Mouse (Mus musculus): ENCODE data around the gene Jdp2. TPM values are rescaled to one million over a fixed set of nuclear protein-coding genes. Genes with fewer than 3 reads are reported as not detected.

The Jdp2 gene
- polyA plus RNA-seq, 1 experiment from 2014 or later = 0.36 TPM

GRCm38 (mm10) chr12:85679117-85679516, 80.3 kb downstream of the Jdp2 start:
- H3K27ac ChIP-seq (ENCODE audit: low read length) = no peak overlapping the region
- no peaks in the 10 kb centered on the region for H3K36me3 ChIP-seq (ENCODE audit: control insufficient read depth, insufficient read depth, low read length)
- no peaks in the 10 kb centered on the region for H3K27me3 ChIP-seq (ENCODE audit: control insufficient read depth, insufficient read depth, low read depth, low read length)
- ATAC-seq = no peak
- H3K9ac ChIP-seq (ENCODE audit: low read depth, low read length) = no peak overlapping the region
- H3K9me3 ChIP-seq (replicated peaks; ENCODE audit: control insufficient read depth, low read length, poor library complexity, severe bottlenecking) = no peaks in the 10 kb centered on the region
- 83% methylated on average over 5 of the region's 5 CpGs for WGBS
- H3K4me3 ChIP-seq (ENCODE audit: low read depth, low read length) = no peak overlapping the region
- no peaks in the 10 kb centered on the region for H3K4me1 ChIP-seq (ENCODE audit: control insufficient read depth, insufficient read depth, low read length)
- no peak overlapping the region for H3K4me2 ChIP-seq (ENCODE audit: low read length)

DNA sequence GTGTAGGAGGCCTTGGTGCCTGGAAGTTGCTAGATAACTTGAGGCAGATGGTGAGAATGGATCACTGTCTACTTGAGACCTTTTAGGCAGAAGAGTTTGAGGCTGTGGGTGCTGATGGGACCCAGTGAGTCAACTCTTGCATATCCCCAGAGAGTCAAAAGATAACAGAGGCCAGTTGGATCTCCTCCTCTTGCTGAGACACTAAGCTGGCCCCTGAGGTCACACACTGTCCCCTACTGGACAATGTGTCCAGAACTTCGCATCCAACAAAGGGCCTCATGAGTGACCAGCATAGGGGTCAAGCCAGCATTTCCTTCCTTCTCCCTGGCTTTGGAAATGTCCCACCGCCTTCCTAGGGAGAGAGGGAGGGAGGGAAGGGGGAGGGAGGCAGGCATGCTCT, 81.0 kb downstream of the Jdp2 start:
- no peaks in the 10 kb centered on the region for H3K27me3 ChIP-seq (ENCODE audit: control insufficient read depth, insufficient read depth, low read depth, low read length)
- ATAC-seq = no peak
- 48% methylated on average over 2 of the region's 2 CpGs for WGBS
- no peaks in the 10 kb centered on the region for H3K36me3 ChIP-seq (ENCODE audit: control insufficient read depth, insufficient read depth, low read length)
- H3K9ac ChIP-seq (ENCODE audit: low read depth, low read length) = no peak overlapping the region
- H3K4me1 ChIP-seq (ENCODE audit: control insufficient read depth, insufficient read depth, low read length) = no peaks in the 10 kb centered on the region
- no peaks in the 10 kb centered on the region for H3K9me3 ChIP-seq (replicated peaks; ENCODE audit: control insufficient read depth, low read length, poor library complexity, severe bottlenecking)
- no peak overlapping the region for H3K27ac ChIP-seq (ENCODE audit: low read length)
- H3K4me3 ChIP-seq (ENCODE audit: low read depth, low read length) = no peak overlapping the region
- H3K4me2 ChIP-seq (ENCODE audit: low read length) = no peak overlapping the region

DNA sequence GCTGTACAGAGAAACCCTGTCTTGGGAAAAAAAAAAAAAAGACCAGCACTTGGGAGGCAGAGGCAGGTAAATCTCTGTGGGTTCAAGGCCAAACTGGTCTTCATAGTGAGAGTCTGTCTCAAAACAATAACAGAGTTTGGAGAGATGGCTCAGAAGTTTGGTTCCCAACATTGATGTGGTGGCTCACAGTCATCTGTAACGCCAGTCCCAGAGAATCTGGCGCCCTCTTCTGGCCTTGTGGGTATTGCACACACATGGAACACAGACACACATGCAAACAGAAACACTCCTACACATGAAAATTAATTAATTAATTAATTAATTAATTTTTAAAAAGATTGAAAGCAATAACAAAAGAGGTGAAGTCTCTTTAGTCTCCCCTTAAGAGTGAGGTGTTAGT, 83.5 kb downstream of the Jdp2 start:
- H3K4me1 ChIP-seq (ENCODE audit: control insufficient read depth, insufficient read depth, low read length) = no peaks in the 10 kb centered on the region
- H3K4me3 ChIP-seq (ENCODE audit: low read depth, low read length) = no peak overlapping the region
- no peaks in the 10 kb centered on the region for H3K36me3 ChIP-seq (ENCODE audit: control insufficient read depth, insufficient read depth, low read length)
- H3K9me3 ChIP-seq (replicated peaks; ENCODE audit: control insufficient read depth, low read length, poor library complexity, severe bottlenecking) = no peaks in the 10 kb centered on the region
- H3K27ac ChIP-seq (ENCODE audit: low read length) = no peak overlapping the region
- no peak overlapping the region for H3K4me2 ChIP-seq (ENCODE audit: low read length)
- no peak overlapping the region for H3K9ac ChIP-seq (ENCODE audit: low read depth, low read length)
- no peaks in the 10 kb centered on the region for H3K27me3 ChIP-seq (ENCODE audit: control insufficient read depth, insufficient read depth, low read depth, low read length)
- WGBS = 49% methylated on average over 2 of the region's 2 CpGs
- ATAC-seq = no peak

- no peak overlapping the region for H3K4me2 ChIP-seq (ENCODE audit: low read length)
- no peak overlapping the region for H3K27ac ChIP-seq (ENCODE audit: low read length)
- no peaks in the 10 kb centered on the region for H3K4me1 ChIP-seq (ENCODE audit: control insufficient read depth, insufficient read depth, low read length)
- H3K4me3 ChIP-seq (ENCODE audit: low read depth, low read length) = no peak overlapping the region
- no peak overlapping the region for H3K9ac ChIP-seq (ENCODE audit: low read depth, low read length)
- H3K27me3 ChIP-seq (ENCODE audit: control insufficient read depth, insufficient read depth, low read depth, low read length) = no peaks in the 10 kb centered on the region
- no peaks in the 10 kb centered on the region for H3K36me3 ChIP-seq (ENCODE audit: control insufficient read depth, insufficient read depth, low read length)
- H3K9me3 ChIP-seq (replicated peaks; ENCODE audit: control insufficient read depth, low read length, poor library complexity, severe bottlenecking) = no peaks in the 10 kb centered on the region
- ATAC-seq = no peak
- 84% methylated on average over 16 of the region's 16 CpGs for WGBS
Measured at GRCm38 (mm10) chr12:85684411-85685275, 85.8 kb downstream of the Jdp2 start.

DNA sequence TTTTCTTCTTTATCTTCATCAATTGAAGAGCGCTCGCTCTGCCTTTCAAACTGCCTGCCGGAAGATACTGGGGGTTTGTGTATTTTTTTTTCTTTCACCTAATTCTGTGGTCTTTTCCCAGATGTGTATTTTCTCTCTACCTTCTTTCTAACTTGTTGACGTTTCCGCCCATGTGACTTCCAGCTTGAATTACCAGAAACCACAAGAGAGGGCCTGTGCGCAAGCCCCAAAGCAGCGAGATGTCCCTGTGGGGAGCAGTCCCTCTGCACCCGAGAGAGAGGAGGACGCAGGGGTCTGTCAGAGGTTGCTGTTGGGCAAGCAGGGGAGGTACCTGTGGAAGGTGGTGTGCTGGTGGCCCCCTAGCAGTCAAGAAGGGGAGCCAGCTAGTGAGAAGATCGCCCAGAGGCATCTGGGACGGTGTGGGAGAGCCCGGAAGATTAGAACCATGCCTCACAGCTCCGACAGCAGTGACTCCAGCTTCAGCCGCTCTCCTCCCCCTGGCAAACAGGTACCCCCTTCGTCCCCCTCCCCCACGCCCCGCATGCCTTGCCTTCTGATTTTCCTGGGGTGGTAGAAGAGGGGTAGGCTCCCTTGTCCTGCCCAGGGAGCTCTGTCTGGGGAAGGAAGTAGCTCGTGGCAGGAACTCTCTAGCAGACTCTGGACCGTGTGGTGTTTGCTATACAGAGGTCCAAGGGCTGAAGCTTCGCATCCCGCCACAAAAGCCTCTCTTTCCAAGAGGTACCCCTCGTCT, 87.8 kb downstream of the Jdp2 start, which contains the start of gene Batf:
Batf (plus strand) TSS at position 204 of the 751 bp plus-strand sequence.
- no peak within 1 kb of the TSS for H3K4me2 ChIP-seq (ENCODE audit: low read length)
- no peak for ATAC-seq
- H3K27me3 ChIP-seq (ENCODE audit: control insufficient read depth, insufficient read depth, low read depth, low read length) = no peaks in the 10 kb centered on the region
- no peak within 1 kb of the TSS for H3K27ac ChIP-seq (ENCODE audit: low read length)
- no peaks in the 10 kb centered on the region for H3K4me1 ChIP-seq (ENCODE audit: control insufficient read depth, insufficient read depth, low read length)
- H3K9ac ChIP-seq (ENCODE audit: low read depth, low read length) = no peak within 1 kb of the TSS
- WGBS = 51% methylated on average over 21 of the region's 22 CpGs
- H3K36me3 ChIP-seq (ENCODE audit: control insufficient read depth, insufficient read depth, low read length) = no peaks in the 10 kb centered on the region
- no peaks in the 10 kb centered on the region for H3K9me3 ChIP-seq (replicated peaks; ENCODE audit: control insufficient read depth, low read length, poor library complexity, severe bottlenecking)
- H3K4me3 ChIP-seq (ENCODE audit: low read depth, low read length) = no peak within 1 kb of the TSS

DNA sequence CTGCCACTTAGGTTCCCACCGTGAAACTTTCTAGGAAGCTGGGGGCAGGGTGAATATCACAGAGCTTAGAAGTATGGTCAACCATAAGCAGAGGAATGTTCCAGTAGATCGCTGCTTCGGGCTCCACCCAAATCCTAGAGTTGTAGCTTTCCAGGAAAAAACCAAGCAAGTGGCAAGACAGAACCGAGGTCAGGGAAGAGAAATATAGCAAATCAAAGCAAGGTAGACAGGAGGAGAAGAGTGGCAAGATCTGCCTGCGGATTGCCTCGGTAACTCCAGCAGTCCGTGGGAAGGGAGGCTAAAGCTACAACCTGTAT, 88.3 kb downstream of the Jdp2 start:
- Histone ChIP-seq H3K4me3 (ENCODE audit: low read depth, low read length) (no peak overlapping the region), H3K9ac (ENCODE audit: low read depth, low read length) (no peak overlapping the region), H3K9me3 (replicated peaks; ENCODE audit: control insufficient read depth, low read length, poor library complexity, severe bottlenecking) (no peaks in the 10 kb centered on the region), H3K4me1 (ENCODE audit: control insufficient read depth, insufficient read depth, low read length) (no peaks in the 10 kb centered on the region), H3K27ac (ENCODE audit: low read length) (no peak overlapping the region), H3K36me3 (ENCODE audit: control insufficient read depth, insufficient read depth, low read length) (no peaks in the 10 kb centered on the region), H3K4me2 (ENCODE audit: low read length) (no peak overlapping the region), H3K27me3 (ENCODE audit: control insufficient read depth, insufficient read depth, low read depth, low read length) (no peaks in the 10 kb centered on the region)
- ATAC-seq = no peak
- WGBS = 83% methylated on average over 7 of the region's 7 CpGs

DNA sequence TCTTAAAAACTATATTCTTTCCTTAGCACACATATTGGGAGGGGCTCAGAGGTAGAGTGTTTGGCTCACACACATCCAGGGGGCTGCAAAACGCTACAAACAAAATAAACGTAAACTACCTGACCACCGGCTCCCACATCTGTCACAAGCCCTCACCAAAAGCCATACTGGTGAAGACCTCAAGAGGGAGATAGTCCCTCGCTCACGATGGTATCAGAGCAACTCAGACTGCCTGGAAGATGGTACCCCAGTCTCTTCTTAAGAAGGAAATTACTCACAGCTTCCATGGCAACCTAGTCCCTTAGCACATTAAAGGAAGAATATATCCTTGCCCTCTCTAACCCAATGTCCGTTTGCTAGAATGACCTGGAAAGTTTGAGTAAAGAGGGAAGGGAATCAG, 89.0 kb downstream of the Jdp2 start:
- no peak overlapping the region for H3K27ac ChIP-seq (ENCODE audit: low read length)
- no peaks in the 10 kb centered on the region for H3K4me1 ChIP-seq (ENCODE audit: control insufficient read depth, insufficient read depth, low read length)
- no peak for ATAC-seq
- H3K9ac ChIP-seq (ENCODE audit: low read depth, low read length) = no peak overlapping the region
- H3K27me3 ChIP-seq (ENCODE audit: control insufficient read depth, insufficient read depth, low read depth, low read length) = no peaks in the 10 kb centered on the region
- H3K36me3 ChIP-seq (ENCODE audit: control insufficient read depth, insufficient read depth, low read length) = no peaks in the 10 kb centered on the region
- no peak overlapping the region for H3K4me3 ChIP-seq (ENCODE audit: low read depth, low read length)
- no peak overlapping the region for H3K4me2 ChIP-seq (ENCODE audit: low read length)
- H3K9me3 ChIP-seq (replicated peaks; ENCODE audit: control insufficient read depth, low read length, poor library complexity, severe bottlenecking) = no peaks in the 10 kb centered on the region
- WGBS = 71% methylated on average over 6 of the region's 6 CpGs
